Mouse (Mus musculus): ENCODE results near the gene Tmbim7.
"Not testable (repeated sequence)": the region's sequence is repeated elsewhere in the genome, so short reads cannot be mapped to it uniquely, and the experiment has no call there.

The Tmbim7 gene

DNA sequence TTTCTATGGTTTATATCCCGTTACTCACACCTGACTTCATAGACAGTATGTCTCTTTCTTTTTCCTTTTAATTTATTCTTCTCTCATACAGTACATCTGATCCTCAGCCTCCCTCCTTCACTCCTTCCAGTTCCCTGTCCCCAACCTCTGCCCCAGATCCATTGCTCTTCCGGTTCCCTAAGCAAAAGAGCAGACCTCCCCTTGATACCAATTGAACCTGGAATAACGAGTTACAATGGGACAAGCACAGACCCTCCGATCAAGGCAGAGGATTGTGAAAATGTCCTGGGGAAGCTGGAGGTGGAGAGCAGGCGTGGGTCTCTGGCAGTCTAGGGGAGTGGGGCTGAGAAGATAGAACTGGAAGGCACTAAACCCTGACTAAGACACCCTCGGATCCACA lies at the start of gene Tmbim7:
Gene Tmbim7 (plus strand): TSS at position 301 of the 400 bp plus-strand sequence.
- in situ Hi-C loops (cut with MseI, MboI): no loop called here

DNA sequence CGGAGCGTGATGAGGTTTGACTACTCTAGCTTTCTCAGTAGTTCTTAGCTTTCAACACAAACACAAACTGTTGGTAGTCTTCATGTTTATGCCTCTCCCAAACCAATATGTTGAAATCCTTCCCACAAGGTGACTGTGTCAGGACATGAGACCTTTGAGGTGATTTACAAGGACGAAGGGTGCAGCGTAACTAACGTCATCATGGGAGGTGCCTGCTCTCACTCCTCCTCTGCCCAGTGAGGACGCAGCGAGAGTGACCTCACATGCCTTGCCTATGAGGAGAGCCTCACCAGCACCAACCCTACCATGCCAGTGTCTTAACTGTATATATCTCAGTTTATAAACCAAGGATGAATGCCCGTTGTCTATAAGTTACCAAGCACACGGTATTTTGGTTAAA lies 43.9 kb upstream of the Tmbim7 start:
- in situ Hi-C loops (cut with MseI, MboI): no loop called here

DNA sequence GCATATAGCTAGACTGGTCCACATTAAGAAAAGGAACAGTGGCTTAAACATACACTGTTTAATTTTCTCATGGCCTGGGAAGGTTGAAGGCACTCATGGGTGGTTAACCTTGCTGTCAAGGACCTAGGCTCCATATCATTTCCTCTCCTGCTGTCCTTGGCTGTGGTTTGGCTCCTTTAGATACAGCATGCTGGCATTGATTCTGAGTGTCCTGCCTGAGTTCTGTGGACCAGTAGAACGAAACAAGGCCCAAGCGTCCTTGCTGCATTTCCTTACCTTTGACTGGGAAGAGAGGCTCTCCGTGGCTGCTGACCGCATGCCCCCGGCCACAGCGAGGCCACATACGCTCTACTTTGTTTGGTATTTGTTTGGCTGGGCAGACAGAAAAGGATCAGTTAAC lies 41.7 kb upstream of the Tmbim7 start:
- in situ Hi-C loops (cut with MseI, MboI): no loop called here

DNA sequence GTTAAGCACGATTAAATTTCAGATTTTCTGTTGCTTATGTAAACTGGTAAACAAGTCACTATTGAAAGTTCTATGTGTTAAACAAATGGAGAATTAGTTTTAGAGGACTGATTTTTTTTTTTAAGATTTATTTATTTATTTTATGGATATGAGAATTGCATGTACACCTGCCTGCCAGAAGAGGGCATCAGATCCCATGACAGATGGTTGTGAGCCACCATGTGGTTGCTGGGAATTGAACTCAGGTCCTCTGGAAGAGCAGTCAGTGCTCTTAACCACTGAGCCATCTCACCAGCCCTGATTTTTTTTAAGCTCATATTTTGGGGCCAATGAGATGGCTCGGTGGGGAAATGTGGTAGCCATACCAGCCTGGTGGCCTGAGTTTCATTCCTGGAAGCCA lies 39.1 kb upstream of the Tmbim7 start:
- in situ Hi-C loops (cut with MseI, MboI): not testable (repeated sequence)

DNA sequence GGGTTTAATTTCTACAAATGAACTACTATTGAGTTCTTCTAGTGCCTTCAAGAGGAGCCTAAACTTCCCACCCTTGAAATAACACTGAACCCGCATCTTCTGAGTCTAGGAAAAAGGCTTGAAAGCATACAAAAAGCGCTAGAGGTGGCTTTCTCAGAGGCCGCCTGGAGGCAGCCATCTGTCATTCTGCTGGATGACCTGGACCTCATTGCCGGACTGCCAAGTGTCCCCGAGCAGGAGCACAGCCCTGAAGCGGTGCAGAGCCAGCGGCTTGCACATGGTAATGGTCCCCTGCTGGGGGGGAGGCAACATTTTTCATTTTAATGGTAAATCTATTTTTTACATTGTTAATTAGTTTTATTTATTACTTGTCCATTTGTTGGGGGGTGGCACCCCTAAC lies 30.5 kb upstream of the Tmbim7 start:
- in situ Hi-C loops (cut with MseI, MboI): no loop called here

DNA sequence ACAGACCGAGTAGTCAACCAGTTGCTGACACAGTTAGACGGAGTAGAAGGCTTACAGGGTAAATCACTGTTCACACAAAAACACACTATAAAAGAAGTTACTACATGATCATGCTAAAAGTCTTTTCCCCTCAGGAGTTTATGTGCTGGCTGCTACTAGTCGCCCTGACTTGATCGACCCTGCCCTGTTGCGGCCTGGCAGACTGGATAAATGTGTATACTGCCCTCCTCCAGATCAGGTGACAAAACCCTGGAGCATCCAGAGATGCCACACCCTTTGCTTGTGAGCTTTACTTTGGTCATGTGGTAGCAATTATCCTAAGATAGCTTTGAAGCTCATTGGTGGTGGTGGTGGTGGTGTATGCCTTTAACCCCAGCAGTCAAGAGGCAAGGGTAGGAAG lies 20.9 kb upstream of the Tmbim7 start:
- in situ Hi-C loops (cut with MseI, MboI): no loop called here

DNA sequence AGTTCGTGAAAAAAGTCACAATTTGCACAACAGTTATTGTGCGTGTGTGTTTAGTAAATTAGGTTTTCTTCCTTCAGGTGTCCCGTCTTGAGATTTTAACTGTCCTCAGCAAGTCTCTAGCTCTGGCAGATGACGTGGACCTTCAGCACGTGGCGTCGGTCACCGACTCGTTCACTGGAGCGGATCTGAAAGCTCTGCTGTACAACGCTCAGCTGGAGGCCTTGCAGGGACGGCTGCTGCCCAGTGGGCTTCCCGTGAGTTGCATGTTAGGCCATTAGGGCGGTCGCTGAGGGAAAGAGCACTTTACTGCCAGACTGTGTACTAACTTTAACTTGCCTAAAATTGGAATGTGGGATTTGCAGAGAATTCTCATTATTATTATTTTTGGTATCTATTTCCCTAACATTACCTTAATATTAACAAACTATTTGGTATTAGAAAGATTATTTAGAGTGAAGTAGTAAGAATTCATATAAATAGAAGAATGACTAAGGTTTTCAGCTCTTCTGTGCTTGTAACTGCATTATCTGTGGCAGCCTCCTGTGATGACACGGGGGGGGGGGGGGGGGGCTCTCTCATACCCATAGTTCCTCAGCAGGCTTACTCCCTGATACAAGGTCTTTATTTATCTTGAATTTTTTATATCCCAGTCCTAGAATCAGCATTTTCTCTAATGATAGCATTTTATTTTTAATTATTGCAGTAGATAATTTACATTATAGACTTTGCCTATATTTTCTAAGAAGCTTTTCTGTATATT lies 19.3 kb upstream of the Tmbim7 start:
- in situ Hi-C loops (cut with MseI, MboI): no loop called here

DNA sequence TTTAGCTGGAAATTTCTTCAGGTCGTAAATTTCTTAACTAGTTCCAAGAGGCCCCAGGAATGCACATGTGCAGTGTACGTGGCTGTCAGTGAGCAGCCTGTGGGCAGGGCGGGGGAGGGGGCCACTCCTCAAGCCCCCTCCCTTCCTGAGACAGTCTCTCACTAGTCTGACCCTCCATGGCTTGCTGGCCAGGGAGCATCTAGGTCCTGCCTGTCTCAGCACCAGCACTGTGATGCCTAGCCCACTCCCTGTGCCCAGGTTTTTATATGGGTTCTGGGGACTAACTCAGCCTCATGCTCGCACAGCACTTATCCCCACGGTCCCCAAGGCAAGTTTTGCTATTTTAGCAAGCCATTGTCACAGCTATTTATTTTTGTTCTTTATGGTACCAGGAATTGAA lies 18.7 kb upstream of the Tmbim7 start:
- in situ Hi-C loops (cut with MseI, MboI): no loop called here

DNA sequence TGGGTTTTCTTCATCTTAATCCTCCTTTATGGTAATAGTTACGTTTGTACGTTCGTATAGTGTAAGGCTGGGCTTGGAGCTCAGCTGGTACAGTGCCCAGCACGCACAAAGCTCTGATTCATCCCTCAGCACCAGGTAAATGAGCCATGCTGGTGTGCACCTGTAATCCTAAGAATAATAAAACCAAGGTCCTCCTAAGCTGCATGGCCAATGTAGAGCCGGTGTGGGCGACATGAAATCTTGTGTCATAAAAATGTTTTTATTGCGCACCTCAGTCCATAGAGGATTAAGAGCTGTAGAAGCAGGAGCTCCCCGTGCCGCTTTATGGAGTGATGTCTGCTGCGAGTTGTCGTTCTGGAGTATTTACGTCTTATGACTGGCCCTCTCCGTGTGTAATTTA lies 17.7 kb upstream of the Tmbim7 start:
- in situ Hi-C loops (cut with MseI, MboI): no loop called here

DNA sequence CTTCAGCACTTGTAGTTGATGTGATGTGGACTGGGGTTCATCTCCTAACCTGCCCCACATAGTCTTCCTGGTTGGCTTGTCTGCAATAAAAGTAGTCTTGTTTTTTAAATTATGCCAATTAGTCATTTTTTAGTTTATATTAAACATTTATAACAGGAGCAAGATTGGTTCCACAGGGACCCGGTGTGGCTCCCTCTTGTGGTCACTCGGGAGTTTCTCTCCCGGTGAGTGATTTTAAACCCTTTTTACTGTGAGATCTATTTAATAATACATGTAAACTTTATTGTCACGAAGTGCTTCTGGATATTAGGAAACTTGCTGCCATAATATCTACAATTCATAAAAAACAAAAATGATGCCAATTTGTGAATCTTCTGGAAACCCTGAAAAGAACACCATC lies 17.0 kb upstream of the Tmbim7 start:
- in situ Hi-C loops (cut with MseI, MboI): no loop called here

DNA sequence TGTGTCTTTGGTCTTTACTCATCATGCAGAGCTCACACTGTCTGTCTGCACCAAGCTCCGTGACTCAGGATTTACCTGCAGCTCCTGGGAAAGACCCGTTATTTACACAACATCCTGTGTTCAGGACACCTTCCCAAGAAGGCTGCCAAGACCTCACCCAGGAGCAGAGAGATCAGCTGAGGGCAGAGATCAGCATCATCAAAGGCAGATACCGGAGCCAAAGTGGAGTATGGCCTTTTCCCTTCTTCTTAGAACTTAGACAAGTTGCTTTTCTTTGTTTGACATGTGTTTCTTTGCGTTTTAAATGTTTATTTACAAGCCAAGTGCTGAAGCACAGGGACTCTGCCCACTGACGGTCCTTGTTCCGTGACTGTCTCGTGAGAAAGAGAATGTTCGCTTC lies 15.7 kb upstream of the Tmbim7 start:
- in situ Hi-C loops (cut with MseI, MboI): no loop called here

DNA sequence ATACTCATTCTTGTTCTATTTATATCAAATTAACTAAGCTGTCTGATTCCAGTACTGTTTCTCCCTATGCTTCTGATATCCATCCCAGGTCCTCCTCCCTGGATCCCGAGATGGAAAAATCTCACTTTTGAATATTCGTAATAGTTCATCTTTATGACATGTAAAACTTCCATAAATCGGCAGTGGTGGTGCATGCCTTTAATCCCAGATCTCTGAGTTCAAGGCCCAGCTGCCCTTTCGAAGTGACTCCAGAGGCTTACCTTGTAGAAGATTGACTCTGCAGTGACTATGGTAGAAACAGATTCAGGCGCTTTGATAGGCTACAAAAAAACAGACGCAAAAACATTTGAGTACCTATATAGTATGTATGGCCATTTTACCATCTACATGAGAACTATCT lies 6.4 kb upstream of the Tmbim7 start:
- in situ Hi-C loops (cut with MseI, MboI): no loop called here

DNA sequence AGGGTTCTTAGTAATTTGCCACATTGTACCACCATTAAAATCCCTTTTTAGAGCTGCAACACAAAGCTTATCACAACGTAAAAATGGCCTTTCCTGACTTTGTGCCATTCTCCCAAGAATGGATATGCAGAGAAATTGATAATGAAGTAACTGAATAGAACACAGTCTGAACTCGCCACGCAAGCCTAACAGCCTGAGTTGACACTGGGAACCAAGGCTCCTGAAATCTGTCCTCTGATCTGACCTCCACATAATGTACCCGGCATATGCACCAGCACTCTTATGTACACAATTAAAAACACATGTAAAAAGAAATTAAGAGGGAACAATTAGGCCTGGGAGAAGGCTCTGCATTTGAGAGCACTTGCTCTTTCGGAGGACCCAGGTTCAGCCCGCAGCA lies 5.7 kb upstream of the Tmbim7 start:
- in situ Hi-C loops (cut with MseI, MboI): no loop called here

DNA sequence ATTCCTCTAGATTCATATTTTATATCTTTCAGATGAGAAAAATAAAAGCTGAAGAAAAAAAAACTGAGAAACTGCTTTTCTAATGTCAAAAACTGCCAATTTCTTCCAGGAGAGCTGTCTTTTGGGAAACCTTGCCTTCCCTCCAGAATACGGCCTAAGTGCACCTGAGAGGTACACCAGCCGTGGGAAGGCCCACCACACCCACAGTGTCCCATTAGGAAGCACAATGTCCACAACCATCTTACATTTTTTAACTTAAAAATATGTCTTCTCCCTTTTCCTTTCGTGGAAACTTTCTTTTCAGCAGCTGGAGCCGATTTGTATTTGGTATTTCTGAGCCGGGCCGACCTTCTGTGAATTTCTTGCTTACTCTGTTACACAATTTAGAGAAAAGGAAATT lies 4.4 kb upstream of the Tmbim7 start:
- in situ Hi-C loops (cut with MseI, MboI): no loop called here

DNA sequence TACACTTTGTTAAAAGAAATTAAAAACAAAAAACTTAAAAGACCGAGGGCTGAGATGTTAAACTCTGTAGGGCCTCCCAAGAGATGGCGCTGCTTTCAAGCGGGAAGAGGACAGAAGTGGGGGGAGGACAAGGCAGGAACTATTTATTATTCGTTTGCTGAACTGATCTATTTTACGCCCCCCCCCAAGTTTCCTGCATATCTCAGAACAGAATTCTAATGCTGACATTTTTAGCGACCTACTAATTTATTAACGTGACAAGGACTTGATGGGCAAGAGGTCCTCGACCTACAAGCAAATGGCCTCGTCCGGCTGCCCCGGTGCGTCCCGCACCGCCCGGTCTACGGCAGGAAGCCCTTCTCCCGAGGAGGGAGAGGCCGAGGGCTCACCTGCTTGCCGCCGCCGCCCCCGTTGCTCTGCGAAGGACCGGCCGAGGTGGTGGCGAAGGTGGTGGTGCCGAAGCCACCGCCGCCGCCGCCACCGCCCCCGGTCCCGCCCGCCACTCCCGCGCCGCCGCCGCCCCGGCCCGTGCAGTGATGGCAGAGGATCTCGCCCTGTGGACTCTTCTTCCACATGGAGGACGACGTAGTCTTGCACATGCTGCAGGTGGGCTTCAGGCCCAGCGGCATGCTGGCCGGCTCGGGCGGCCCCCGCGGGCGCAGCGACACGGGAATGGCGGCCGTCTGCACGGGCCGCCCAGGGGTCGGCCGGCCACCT lies 3.8 kb upstream of the Tmbim7 start:
- in situ Hi-C loops (cut with MseI, MboI): no loop called here

DNA sequence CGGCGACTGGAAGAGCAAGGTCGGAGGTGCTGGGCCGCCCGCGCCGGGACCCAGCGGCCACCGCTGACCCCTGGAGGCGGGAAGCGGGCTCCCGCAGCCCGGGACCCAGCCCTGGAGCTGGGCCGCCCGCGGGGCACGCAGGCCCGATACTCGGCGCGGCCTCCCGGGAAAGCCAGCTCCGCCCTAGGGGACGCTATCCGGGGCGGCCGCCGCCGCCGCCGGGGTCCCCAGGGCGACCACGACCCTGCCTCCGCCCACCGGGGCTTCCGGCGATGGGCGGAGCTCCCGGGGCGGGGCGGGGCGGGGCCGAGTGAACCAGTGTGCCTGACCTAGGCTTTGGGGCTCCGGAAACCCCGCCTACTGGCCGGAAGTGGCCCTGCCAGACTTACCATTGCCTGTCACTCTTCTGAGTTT lies 3.3 kb upstream of the Tmbim7 start:
- in situ Hi-C loops (cut with MseI, MboI): no loop called here

DNA sequence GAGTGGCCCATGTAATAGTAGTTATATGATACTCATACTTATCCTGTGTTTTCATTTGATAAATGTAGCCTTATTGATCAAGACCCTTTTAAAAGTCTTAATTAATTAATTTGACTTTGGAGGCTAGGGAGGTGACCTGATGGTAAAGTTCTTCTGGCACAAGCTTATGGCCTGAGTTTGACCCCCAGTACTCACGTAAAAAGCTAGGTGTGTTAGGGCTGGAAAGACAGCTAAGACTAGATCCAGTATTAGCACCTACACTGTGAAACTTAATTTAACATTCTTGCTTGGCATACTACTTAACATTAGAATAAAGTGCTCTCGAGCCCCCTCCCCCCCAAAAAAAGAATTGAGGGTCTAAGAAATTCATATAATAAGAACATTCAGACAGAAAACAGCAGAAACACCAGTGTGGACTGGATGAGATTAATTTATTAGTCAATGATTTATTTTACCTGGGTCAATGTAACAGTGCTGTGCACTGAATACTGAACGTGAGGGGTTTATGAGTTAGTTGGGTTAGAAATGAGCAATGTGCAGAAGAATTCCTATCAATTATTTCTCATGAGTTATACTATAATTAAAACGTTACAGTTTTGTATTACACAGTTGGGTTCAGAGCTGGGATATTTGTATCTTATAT lies 2.7 kb upstream of the Tmbim7 start:
- in situ Hi-C loops (cut with MseI, MboI): no loop called here

DNA sequence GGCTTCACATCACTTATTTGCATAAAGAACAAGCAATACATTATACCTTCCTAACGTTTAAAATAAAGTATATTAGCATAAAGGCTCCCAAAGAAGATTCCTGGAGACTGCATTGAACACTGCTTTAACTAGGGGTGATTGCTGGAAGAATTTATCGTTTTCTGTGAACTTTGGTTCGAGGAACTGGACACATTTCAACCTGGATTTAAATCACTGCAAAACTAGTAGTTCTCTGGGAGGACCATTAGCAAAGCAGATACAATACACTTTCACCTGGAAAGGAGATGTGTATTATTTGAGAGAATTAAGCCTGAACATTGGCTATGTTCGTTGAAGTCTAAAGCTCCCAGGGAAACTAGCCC lies 2.2 kb upstream of the Tmbim7 start:
- in situ Hi-C loops (cut with MseI, MboI): no loop called here

DNA sequence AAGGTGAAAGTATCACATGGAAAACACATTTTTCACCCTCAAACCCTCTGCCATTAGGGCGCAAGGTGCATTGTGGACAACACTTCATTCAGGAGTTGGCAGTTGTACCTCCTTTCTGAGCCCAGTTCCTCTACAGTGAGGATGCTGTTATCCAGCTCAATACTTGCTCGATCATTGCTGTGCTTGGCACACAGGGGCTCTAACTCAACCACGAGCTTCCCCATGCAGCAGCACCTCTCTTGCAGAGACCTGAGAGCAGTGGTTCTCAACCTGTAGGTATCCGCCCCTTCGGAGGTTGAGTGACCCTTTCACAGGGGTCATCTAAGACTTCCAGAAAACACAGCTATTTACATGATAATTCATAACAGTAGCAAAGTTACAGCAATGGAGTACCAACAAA lies 640 bp downstream of the Tmbim7 start:
- in situ Hi-C loops (cut with MseI, MboI): no loop called here

DNA sequence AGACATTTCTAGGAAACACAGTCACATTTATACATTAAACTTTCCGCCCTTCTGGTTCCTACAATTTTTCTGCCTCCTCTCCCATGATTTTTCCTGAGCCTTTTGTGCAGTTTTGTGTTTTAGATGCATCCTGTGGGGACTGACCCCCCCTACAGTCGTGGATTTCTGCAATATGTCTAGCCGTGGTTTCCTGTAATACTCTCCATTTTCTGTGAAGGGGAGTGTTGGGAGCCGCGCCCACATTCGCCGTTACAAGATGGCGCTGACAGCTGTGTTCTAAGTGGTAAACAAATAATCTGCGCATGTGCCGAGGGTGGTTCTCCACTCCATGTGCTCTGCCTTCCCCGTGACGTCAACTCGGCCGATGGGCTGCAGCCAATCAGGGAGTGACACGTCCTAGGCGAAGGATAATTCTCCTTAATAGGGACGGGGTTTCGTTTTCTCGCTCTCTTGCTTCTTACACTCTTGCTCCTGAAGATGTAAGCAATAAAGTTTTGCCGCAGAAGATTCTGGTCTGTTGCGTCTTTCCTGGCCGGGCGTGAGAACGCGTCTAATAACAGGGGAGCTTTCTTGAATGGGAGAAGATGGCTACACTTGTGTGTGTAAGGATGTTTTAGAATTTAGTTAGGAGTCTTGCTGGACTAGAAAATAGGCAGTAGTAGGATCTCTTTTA lies 2.1 kb downstream of the Tmbim7 start:
- in situ Hi-C loops (cut with MseI, MboI): not testable (repeated sequence)

DNA sequence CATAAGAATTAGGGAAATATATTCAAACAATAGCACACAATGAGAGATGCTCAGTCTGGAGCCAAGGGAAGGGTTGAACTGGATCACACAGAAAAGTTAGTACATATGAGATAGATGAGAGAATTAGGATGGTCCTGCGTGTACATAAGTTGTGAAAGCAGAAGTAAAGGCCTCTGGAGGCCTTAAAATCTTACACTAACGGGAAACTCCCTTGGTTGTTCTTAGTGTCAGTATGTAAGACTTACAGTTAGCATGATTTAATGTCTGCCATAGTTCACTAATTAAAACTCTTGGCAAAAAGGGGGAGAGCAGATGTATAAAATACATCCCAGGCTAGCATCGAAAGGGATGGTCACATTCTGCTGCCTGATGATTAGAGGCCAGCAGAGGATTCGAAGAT lies 2.8 kb downstream of the Tmbim7 start:
- in situ Hi-C loops (cut with MseI, MboI): no loop called here

DNA sequence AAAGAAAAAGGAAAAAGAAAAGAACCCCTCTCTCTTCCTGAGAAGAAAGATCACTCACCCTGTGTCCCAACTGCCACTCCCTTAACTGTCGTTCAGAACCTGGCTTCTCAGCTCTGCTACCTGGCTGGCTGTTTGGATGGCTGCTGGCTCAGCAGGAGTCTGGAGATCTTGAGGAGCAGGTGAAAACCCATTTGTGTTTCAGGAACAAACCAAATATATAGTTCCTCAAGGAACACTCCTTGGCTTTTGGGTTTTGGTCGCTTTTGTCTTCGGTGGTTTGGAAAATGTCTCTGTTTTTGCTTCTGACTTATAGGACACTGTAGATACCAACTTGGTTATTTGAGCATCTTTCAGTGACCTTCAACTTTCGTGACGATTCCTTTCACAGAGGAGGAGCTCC lies 6.1 kb downstream of the Tmbim7 start, which contains the start of gene Gatad1:
Gene Gatad1 (minus strand): TSS at position 101 of the 400 bp plus-strand sequence.
- in situ Hi-C loops (cut with MseI, MboI): no loop called here

Measured in mouse trophoblast stem cell (cell line).